Mouse (Mus musculus) adrenal gland, adult 18-20 months (tissue): ENCODE data around the gene Gm3880. TPM values are rescaled to one million over a fixed set of nuclear protein-coding genes. Genes with fewer than 3 reads are reported as not detected.
A peak's percentile ranks its signal among the peaks of the same experiment; 100 is the strongest.
"Not testable (repeated sequence)": the region's sequence is repeated elsewhere in the genome, so short reads cannot be mapped to it uniquely, and the experiment has no call there.

Experiments
- DNase-seq, 2 experiments: peaks; one replicate each; pipeline ENCODE4 v3.0.0; 2021 to 2022; ENCODE audit warnings: low spot score in 2 of 2
- long read RNA-seq, 2 experiments: library from polyadenylated mRNA; stranded (forward); transcript quantifications; one replicate each; pipeline ENCODE4 v2.0.0; 2021
- total RNA-seq, 2 experiments: library from RNA; stranded (reverse); gene quantifications; 1 replicate in 1 of 2; 2 replicates in 1 of 2; pipeline ENCODE4 v1.2.3; 2021

Gene Gm3880
- 1 to 10 TPM in 1 of 2 experiments, not detected in 1; 5.8 TPM for total RNA-seq
- long read RNA-seq, experiment 1, partial matches to known transcripts: 1 of 2 reads
- long read RNA-seq, experiment 1, other reads (novel, unspliced or antisense): 0 of 2 reads
- long read RNA-seq, experiment 2: 0 reads

DNA sequence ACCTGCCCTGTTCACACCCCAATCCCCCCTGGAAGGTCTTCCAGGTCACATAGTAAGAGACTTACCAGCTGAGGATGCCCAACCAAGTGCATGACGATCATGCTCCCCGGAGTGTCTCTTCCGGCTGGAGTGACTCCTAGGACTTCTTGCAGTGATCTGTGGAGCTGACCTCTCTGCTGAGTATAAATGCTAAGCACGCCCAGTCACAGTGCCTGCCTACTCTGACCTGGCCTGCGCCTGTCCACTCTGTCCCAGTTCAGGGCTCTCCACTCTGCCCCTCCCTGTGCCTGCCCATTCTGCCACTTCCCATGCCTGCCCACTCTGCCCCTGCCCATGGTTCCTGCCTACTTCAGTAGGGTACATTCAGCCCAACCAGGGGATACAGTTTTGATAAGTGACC is at the start of gene Gm3880:
TSS of gene Gm3880 (minus strand) at position 101 of the 400 bp plus-strand sequence.
- DNase-seq: not testable (repeated sequence)

DNA sequence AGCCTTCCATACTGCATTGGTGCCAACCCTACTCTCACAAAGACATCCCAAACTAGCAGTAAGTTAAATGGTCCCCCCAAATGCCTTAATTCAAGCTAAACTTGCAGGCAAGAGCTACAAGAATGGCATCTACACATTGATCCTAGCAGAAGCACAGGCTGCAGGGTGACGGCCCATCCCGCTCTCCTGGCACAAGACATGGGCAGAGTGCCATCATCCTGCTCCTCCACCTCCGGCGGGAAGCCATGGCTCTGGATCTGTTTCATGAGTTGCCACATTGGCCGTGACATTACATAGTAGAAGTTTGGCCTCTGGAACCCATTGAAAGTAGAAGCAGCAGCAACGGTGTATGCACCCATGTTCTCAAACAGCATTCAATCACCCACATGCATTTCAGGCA is 37.5 kb upstream of the Gm3880 start:
- not testable (repeated sequence) for DNase-seq

DNA sequence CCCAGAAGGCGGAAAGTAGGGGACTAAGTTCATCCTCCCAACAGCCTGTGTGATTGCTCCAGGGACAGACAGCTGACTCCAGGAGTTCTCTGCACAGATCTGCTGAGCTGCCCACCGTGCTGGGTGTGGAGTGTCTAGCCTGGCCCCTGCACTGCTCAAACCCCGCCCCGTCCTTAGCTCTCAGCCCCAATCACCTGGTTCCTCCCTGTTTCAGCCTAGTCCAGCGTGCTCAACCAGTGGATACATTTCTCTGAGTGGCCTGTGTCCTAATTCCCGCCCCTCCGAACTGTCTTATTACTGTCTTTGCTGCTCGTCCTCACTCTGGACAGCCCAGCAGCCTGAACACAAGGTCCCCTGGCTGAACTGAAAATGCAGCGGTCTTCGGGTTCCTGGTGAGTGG is 20.8 kb upstream of the Gm3880 start, which contains the start of the genes Gm9112 and Dmrtc1b:
TSS of gene Gm9112 (minus strand) at position 101 of the 400 bp plus-strand sequence.
TSS of gene Dmrtc1b (plus strand) at position 331 of the 400 bp plus-strand sequence.
- DNase-seq: not testable (repeated sequence)

DNA sequence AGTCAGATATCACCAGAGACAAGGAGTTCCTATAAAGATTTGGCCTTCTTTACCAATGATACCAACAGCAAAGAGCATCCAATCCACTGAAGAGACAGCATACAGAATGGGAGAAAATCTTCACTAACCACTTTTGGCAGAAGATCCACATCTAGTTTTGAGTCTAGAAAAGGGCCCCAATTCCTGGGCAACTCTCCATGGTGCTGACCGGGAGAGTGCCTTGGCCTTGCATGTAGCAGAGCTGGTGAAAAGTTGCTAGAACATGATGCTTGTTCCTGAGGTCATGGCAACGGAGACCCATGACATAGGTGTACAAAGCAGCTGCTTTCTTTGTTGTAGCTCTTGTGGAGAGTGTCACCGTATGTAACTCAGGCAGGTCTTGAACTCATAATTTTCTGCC is 13.9 kb upstream of the Gm3880 start:
- not testable (repeated sequence) for DNase-seq

DNA sequence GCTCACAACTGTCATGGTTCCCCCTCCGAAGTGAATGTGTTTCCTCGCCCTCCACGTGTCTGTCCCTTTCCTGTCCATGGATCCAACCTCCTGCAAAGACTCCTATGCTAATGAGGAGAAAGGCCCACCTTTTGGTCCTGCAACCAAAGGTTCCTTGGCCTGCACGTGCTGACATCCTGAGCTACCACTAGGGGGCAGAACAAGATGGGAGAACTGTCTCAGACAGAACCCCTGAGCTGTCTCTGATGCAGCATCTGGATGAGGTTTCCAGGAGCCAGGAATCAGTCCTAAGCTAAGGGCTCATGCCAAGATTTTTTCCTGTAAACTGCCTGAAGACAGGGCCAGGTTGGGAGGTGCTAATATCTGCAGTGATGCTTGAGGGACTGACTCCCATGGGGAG is 2.5 kb upstream of the Gm3880 start:
- DNase-seq: peak; percentile 10 to 19

DNA sequence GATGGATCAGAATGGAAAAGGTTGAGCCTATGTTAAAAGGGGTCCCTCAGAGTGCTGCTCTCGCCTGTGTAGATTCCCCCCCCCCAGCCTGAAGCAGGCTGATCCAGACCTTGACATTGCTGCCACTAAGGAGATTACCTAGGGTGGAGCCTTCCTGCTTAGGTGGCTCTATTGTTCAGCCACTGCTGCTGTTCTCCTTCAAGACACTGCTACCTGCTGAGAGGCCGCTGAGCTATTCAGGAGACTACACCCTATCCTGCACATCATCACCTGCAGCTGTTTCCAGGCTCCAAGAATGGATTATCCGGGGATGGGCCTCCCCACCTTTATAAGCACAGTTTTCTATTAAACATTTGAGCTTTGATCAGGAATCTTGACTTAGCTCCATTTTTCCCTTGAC is 2.1 kb downstream of the Gm3880 start:
- DNase-seq: not testable (repeated sequence)

DNA sequence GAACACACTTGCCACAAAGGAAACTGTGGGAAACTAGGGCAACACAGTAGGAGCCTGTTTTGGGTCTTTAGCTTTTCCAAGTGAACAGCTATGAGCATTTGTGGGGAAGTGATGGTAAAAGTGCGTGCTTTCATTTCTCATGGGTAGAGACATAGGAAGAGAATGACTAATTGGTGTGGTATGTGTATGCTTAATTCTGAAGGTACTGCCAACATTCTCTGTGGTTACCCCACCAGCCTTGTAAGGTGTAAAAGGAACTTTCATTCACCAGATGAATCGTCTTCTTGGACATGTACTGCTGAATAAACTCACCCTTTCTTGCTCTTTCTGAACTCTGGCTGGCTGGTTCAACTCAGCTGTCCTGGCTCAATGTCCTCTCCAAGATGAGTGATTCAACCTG is 20.1 kb downstream of the Gm3880 start:
- no peak for DNase-seq

DNA sequence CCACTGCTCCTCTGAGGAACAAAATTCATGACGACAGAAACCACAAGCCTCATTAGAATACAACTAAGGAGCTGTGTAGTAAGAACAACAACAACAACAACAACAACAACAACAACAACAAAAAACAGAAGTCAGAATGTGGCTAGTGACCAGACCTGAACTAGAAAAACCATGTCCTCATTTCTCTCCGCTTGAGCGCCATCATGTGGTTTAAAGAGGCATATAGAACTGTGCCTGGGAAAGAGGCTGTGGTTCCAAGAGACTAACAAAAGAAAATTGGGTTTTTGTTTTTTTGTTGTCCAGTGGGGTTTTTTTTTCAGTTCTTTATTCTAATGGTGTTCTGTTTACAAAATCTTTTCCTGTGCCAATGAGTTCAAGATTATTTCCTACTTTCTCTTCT is 26.1 kb downstream of the Gm3880 start:
- DNase-seq: no peak

DNA sequence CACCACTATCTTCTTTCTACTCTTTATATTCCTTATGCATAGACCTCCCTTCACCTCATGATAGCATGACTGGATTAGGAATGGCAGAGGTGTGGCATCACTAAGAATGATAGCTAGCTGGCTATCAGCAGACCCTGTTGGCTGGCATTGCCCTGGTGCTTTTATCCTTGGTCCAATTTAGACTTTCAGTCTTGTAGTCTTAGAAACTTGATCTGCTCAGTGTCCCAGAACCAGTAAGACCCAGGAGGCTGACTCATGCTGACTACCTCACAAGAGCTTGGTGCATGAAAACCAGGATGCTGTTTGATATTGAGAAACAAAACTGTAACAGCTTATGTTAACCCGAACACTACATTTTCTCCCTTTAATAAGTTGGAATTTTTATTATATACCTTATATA is 41.1 kb downstream of the Gm3880 start:
- DNase-seq: no peak

DNA sequence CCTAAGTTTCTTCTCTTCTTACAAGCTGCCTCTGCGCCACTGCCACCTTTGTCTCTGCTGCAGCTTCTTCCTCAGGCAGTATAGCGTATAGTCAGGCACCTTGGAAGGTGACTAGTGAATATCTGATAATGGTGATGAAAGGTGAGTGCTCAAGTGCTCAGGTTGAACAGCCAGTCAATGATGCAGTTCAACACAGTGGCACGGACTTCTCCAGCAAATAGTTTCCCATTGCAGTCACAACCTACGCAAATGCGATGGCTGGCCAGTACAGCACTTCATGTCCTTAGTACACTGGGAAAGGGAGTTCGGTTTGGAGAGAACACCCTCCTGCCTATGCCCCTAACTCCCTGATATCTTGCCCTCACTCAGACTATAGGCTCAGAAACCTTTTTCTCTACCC is 41.6 kb downstream of the Gm3880 start:
- no peak for DNase-seq

DNA sequence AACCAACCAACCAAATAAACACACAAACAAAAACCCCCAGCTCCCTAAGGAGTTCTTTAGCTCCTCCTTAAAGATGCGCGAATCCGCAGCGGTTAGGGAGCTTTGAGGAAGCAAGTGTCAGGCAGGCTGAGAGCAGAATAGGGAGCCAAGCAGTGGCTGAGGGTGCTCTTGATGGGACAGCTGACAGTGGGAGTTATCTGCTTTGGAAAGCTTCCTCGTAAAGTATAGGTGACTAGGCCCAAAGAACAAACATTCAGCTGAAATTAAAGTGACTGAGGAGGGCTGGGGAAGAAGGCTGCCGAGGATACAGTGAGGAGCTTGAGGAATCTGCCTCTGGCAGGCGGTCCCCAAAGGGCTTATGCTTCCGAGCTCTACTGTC is 42.2 kb downstream of the Gm3880 start:
- DNase-seq: peak in 1 of 2 experiments; percentile 22

DNA sequence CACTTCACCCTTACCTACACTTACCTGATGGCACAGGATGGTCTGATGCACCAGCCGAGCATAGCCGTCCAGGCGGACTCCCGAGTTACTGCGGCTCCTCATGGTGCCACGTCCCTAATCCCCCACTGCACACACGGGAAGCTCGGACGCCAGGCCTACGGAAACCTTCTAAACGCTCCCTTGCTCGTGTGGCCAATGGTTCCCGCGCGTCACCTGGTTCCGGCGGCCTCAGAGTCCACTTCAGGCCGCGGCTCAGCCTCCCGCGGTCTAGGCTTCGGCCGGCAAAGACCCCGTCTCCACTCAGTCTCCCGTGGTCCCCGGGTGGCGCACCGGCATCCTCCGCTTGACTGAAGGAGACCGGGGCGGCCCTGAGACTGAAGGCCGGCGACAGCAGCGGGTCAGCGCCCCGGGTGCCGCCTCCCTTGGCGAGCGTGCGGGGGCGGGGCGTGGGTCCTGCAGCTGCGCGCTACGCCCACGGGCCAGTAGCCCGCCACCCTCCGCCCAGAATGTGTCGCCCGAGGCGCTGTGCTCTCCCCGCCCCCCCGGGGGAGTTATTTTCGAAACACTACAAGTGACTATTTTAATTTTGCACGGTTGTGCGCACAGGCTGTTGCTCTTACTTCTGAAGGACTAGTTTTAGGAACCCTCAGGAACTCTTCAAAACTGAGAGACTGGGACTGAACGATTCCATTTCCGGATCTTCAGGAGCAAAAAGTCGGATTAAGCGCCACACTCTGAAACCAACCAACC is 42.8 kb downstream of the Gm3880 start, which contains the start of gene Phka1:
TSS of gene Phka1 (minus strand) at position 424 of the 750 bp plus-strand sequence.
- DNase-seq: peak; percentile 78 to 81

Other genes with a start within 250 kb of the Gm3880 start
- gene Hdac8, start 181.6 kb downstream of the Gm3880 start, total RNA-seq: 1 to 10 TPM; 7.2 to 8.3 TPM
- 10 to 100 TPM; 13.0 to 15.9 TPM for gene Phka1, start 42.7 kb downstream of the Gm3880 start, total RNA-seq
- not detected for gene Gm9112, start 20.7 kb upstream of the Gm3880 start, total RNA-seq
- not detected for gene Dmrtc1b, start 20.9 kb upstream of the Gm3880 start, total RNA-seq
- not detected for gene Dmrtc1c1, start 116.0 kb upstream of the Gm3880 start, total RNA-seq
- gene Dmrtc1c2, start 167.6 kb upstream of the Gm3880 start, total RNA-seq: not detected
- not detected for gene 1700031F05Rik, start 181.0 kb upstream of the Gm3880 start, total RNA-seq
- 1 to 10 TPM in 1 of 2 experiments, under 1 TPM in 1; 0.50 to 4.5 TPM for gene Dmrtc1a, start 221.7 kb upstream of the Gm3880 start, total RNA-seq
- gene 1700011M02Rik, start 221.9 kb upstream of the Gm3880 start, total RNA-seq: not detected
- gene 1700018G05Rik, start 241.4 kb upstream of the Gm3880 start, total RNA-seq: 1 to 10 TPM in 1 of 2 experiments, not detected in 1; 9.2 TPM